Mouse (Mus musculus): ENCODE measurements around the gene Prps1l3. TPM values are rescaled to one million over a fixed set of nuclear protein-coding genes. Genes with fewer than 3 reads are reported as not detected.
A peak's percentile ranks its signal among the peaks of the same experiment; 100 is the strongest.

Prps1l3 gene
- polyA plus RNA-seq, 2 experiments, result 21.1 to 38.2 TPM

DNA sequence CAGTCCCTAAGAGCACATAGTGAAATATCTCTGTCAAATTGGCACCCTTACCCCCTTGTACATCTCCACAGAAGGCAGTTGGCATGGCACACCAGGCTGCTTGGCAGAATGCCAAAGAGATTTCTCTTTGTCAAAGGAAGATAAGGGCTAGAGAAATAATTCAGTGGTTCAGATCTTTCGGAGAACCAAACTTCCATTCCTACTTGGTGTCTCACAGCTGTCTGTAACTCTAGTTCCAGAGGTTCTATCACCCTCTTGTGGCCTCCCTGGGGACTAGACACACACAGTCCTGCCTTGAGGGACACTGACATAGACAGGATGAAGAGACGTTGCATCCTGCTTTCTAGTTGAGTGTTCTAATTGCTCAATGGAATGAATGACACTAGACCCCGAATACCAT lies 35.6 kb upstream of the Prps1l3 start:
- TF ChIP-seq EP300 (IDR thresholded peaks at IDR 0.05; ENCODE audit: low read depth), result no peak
- peak; percentile 90 for TF ChIP-seq CTCF (IDR thresholded peaks at IDR 0.05; ENCODE audit: low read depth)

DNA sequence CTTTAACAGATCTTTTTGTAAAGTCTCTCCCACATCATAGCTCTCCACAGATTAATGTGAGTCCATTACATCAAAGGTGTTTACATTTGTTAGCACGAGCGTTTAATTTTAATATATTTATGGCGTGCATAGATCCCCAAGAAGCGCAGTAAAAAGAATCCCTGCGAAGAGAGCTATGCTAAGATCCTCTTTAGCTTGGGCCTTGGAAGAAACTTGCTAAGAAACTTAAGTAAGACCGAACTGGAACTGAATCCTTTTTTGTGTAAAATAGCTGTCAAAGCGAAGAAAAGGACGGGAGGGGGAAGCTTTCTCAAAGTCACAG lies 34.0 kb upstream of the Prps1l3 start:
- H3K9ac ChIP-seq (replicated peaks), result peak overlapping the region; percentile 99
- H3K4me2 ChIP-seq (ENCODE audit: low read depth), result peak overlapping the region; percentile 98
- H3K27me3 ChIP-seq (ENCODE audit: control insufficient read depth, insufficient read depth, low read length), result no peaks in the 10 kb centered on the region
- TF ChIP-seq CTCF (IDR thresholded peaks at IDR 0.05; ENCODE audit: low read depth) (no peak), EP300 (IDR thresholded peaks at IDR 0.05; ENCODE audit: low read depth) (no peak)
- peaks cover 16 to 19% of the 10 kb centered on the region in 2 experiments for H3K4me1 ChIP-seq (replicated peaks; ENCODE audit: control insufficient read depth in 2 of 2, insufficient read depth in 2 of 2, low read length in 1 of 2)
- H3K9me3 ChIP-seq (ENCODE audit: control insufficient read depth, low read length), result no peaks in the 10 kb centered on the region
- no peaks in the 10 kb centered on the region; the same call in 1 of the 2 replicates for H3K36me3 ChIP-seq (replicated peaks; ENCODE audit: control insufficient read depth, insufficient read depth, low read depth)
- 4% methylated on average over 8 of the region's 8 CpGs for WGBS (ENCODE audit: insufficient replicate concordance)
- ATAC-seq (ENCODE audit: insufficient read depth) (no peak), DNase-seq (ENCODE audit: low read depth in 3 of 3, low spot score in 3 of 3) (no peak)
- peak overlapping the region; percentile 99 for H3K27ac ChIP-seq
- peak overlapping the region; percentile 81 to 91 for H3K4me3 ChIP-seq (ENCODE audit: insufficient read depth in 1 of 2, low read depth in 2 of 2, low read length in 2 of 2)

More for the DNA sequence above, 35.6 kb upstream of the Prps1l3 start:
- DNase-seq (ENCODE audit: low read depth in 3 of 3, low spot score in 3 of 3) (peak; percentile 72 to 81 (median 75)), ATAC-seq (ENCODE audit: insufficient read depth) (peak; percentile 63)
- no peaks in the 10 kb centered on the region for H3K9me3 ChIP-seq (ENCODE audit: control insufficient read depth, low read length)
- peak overlapping the region; percentile 53 for H3K9ac ChIP-seq (replicated peaks)
- H3K27ac ChIP-seq, result peak overlapping the region; percentile 48
- H3K4me1 ChIP-seq (replicated peaks; ENCODE audit: control insufficient read depth in 2 of 2, insufficient read depth in 2 of 2, low read length in 1 of 2), result peaks cover 16 to 19% of the 10 kb centered on the region in 2 experiments
- peak overlapping the region; percentile 98 for H3K4me2 ChIP-seq (ENCODE audit: low read depth)
- H3K36me3 ChIP-seq (replicated peaks; ENCODE audit: control insufficient read depth, insufficient read depth, low read depth), result no peaks in the 10 kb centered on the region; the same call in 1 of the 2 replicates
- 5% methylated on average over 3 of the region's 3 CpGs for whole genome bisulfite sequencing (ENCODE audit: insufficient replicate concordance)
- H3K4me3 ChIP-seq (ENCODE audit: insufficient read depth in 1 of 2, low read depth in 2 of 2, low read length in 2 of 2), result peak overlapping the region; percentile 46 to 91
- no peaks in the 10 kb centered on the region for H3K27me3 ChIP-seq (ENCODE audit: control insufficient read depth, insufficient read depth, low read length)

DNA sequence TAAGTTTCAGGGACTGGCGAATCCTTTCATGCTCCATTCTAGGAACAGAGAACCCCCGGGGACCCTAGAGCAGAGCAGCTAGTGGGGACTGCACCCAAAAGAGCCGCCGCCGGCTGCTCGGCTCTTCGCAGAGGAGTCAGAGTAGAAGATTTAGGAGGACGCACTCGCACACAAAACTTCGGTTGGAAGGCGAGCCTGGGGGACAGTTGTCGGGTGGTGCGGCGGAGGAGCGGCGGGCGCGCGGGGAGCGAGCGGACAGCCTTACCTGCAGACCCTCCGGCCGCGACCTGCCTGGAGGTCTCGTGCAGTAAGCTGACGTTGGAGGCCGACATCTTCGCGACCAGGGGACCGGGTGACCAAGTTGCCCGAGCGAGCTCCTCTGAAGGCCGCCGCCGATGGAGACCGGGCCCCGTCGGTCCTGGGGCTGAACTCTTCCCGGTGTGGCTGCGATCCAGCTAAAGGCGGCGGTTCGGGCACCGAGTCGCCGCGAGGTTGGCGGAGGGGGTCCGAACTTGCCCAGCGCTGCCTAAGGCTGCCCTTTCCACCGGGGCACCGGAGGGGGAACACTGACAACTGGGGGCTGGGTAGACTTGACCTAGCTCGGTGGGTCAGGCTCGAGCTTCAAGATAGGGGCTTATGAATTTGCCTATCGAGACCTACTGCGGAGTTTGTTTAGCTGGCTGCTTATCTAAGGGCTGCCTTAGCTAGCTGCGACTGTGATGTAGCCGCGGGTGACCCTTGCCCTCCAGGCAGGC lies 33.4 kb upstream of the Prps1l3 start:
- DNase-seq (ENCODE audit: low read depth in 3 of 3, low spot score in 3 of 3) (peak; percentile 66 to 70 (median 66)), ATAC-seq (ENCODE audit: insufficient read depth) (peak; percentile 85)

DNA sequence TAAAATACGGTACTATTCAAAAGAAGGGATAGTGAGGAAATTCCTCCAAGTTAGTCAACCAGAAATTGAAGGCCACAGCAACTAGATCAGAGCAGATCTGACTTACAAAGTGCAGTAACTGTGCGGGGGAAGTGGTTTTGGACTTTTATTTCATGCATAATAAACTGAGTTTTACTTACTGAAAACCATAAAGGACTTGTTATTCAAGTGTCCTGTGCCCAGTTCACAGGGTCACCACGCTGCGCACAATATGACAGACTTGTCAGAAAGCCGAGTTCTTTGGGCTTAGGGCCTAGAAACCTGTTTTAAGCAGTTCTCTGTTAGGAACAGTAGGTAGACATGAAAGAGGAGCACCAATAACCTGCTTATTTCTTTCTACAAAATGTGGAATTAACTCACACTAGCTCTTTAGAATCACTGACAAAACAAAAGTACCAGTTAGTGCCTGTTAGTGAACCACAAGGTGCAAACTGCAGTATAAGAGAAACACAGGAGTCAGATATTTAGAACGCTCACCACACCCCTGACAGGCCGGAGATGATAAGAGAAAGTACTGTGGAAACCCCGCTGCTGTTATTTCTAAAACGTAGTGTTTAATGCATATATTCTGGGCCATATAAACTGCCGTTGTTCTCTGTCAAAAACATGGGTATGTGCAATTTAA lies 32.7 kb upstream of the Prps1l3 start, which contains the start of gene Slc25a21:
TSS of gene Slc25a21 (minus strand) at position 110 of the 664 bp plus-strand sequence.
- H3K36me3 ChIP-seq (replicated peaks; ENCODE audit: control insufficient read depth, insufficient read depth, low read depth), result no peaks in the 10 kb centered on the region
- peak within 1 kb of the TSS; percentile 99 for H3K27ac ChIP-seq
- H3K4me1 ChIP-seq (replicated peaks; ENCODE audit: control insufficient read depth in 2 of 2, insufficient read depth in 2 of 2, low read length in 1 of 2), result peaks cover 14 to 23% of the 10 kb centered on the region in 2 experiments
- 12% methylated on average over 10 of the region's 10 CpGs for WGBS (ENCODE audit: insufficient replicate concordance)
- ATAC-seq (ENCODE audit: insufficient read depth) (peak; percentile 82), DNase-seq (ENCODE audit: low read depth in 3 of 3, low spot score in 3 of 3) (peak; percentile 75 to 80 (median 79))
- H3K9me3 ChIP-seq (ENCODE audit: control insufficient read depth, low read length), result no peaks in the 10 kb centered on the region
- peak within 1 kb of the TSS; percentile 81 to 91 for H3K4me3 ChIP-seq (ENCODE audit: insufficient read depth in 1 of 2, low read depth in 2 of 2, low read length in 2 of 2)
- peak within 1 kb of the TSS; percentile 98 for H3K4me2 ChIP-seq (ENCODE audit: low read depth)
- no peaks in the 10 kb centered on the region for H3K27me3 ChIP-seq (ENCODE audit: control insufficient read depth, insufficient read depth, low read length)
- peak within 1 kb of the TSS; percentile 99 for H3K9ac ChIP-seq (replicated peaks)
- TF ChIP-seq CTCF (IDR thresholded peaks at IDR 0.05; ENCODE audit: low read depth) (no peak), EP300 (IDR thresholded peaks at IDR 0.05; ENCODE audit: low read depth) (peak; percentile 85)

More for the DNA sequence above, 33.4 kb upstream of the Prps1l3 start:
- WGBS (ENCODE audit: insufficient replicate concordance), result under 1% methylated on average over 59 of the region's 59 CpGs
- TF ChIP-seq CTCF (IDR thresholded peaks at IDR 0.05; ENCODE audit: low read depth) (no peak), EP300 (IDR thresholded peaks at IDR 0.05; ENCODE audit: low read depth) (peak; percentile 68)
- peak overlapping the region; percentile 98 for H3K4me2 ChIP-seq (ENCODE audit: low read depth)
- no peaks in the 10 kb centered on the region for H3K27me3 ChIP-seq (ENCODE audit: control insufficient read depth, insufficient read depth, low read length)
- peak overlapping the region; percentile 99 for H3K9ac ChIP-seq (replicated peaks)
- no peaks in the 10 kb centered on the region; the same call in 1 of the 2 replicates for H3K36me3 ChIP-seq (replicated peaks; ENCODE audit: control insufficient read depth, insufficient read depth, low read depth)
- H3K27ac ChIP-seq, result peak overlapping the region; percentile 99
- peaks cover 16 to 19% of the 10 kb centered on the region in 2 experiments for H3K4me1 ChIP-seq (replicated peaks; ENCODE audit: control insufficient read depth in 2 of 2, insufficient read depth in 2 of 2, low read length in 1 of 2)
- no peaks in the 10 kb centered on the region for H3K9me3 ChIP-seq (ENCODE audit: control insufficient read depth, low read length)
- H3K4me3 ChIP-seq (ENCODE audit: insufficient read depth in 1 of 2, low read depth in 2 of 2, low read length in 2 of 2), result peak overlapping the region; percentile 81 to 91

DNA sequence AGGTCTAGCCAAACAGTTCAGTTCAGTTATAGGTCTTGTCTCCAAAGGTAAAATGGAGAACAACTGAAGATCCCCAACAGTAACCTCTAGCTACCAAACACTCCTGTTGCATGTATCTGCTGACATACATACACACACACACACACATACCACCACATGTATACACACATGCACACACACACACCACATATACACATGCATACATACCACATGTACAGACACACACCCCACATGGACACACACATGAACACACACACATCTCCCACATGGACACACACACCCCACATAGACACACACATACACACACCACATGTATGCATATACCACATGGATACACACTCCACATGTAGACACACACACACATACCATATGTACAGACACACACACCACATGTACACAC lies 31.9 kb upstream of the Prps1l3 start:
- DNase-seq (ENCODE audit: low read depth in 3 of 3, low spot score in 3 of 3), result no peak
- no peak for ATAC-seq (ENCODE audit: insufficient read depth)
- Histone ChIP-seq H3K9me3 (ENCODE audit: control insufficient read depth, low read length) (no peaks in the 10 kb centered on the region), H3K4me2 (ENCODE audit: low read depth) (peak overlapping the region; percentile 98), H3K9ac (replicated peaks) (peak overlapping the region; percentile 62), H3K36me3 (replicated peaks; ENCODE audit: control insufficient read depth, insufficient read depth, low read depth) (no peaks in the 10 kb centered on the region), H3K27ac (peak overlapping the region; percentile 99), H3K4me1 (replicated peaks; ENCODE audit: control insufficient read depth in 2 of 2, insufficient read depth in 2 of 2, low read length in 1 of 2) (peaks cover 14 to 20% of the 10 kb centered on the region in 2 experiments), H3K4me3 (ENCODE audit: insufficient read depth in 1 of 2, low read depth in 2 of 2, low read length in 2 of 2) (peak overlapping the region in 1 of 2 experiments; percentile 91; a peak in 2 of 4 replicates), H3K27me3 (ENCODE audit: control insufficient read depth, insufficient read depth, low read length) (no peaks in the 10 kb centered on the region)
- TF ChIP-seq EP300 (IDR thresholded peaks at IDR 0.05; ENCODE audit: low read depth), result no peak
- TF ChIP-seq CTCF (IDR thresholded peaks at IDR 0.05; ENCODE audit: low read depth), result no peak
